Mouse (Mus musculus) cerebellum, postnatal 4 days (tissue): ENCODE measurements around the gene Fgd6.

Experiments
- DNase-seq, 2 experiments: peaks; one replicate each; pipeline ENCODE4 v3.0.0; 2022; ENCODE audit warnings: low spot score in 2 of 2, mixed read lengths in 1 of 2

The Fgd6 gene

GRCm38 (mm10) chr10:94183199-94183598, 147.4 kb downstream of the Fgd6 start:
- DNase-seq, result no peak
